Mouse (Mus musculus): Measurements from ENCODE around the gene Sfxn3.

The Sfxn3 gene

GRCm38 (mm10) chr19:45047417-45047934 is at the start of gene Sfxn3:
Gene Sfxn3 (plus strand): TSS chr19:45047503.
- in situ Hi-C loops (cut with MboI, MseI): no loop called here

GRCm38 (mm10) chr19:44997786-44998185 is 49.5 kb upstream of the Sfxn3 start:
- in situ Hi-C loops (cut with MboI, MseI): loop anchor here in 1 of 2 experiments (10.0 kb wide), 1 partner anchor 63 kb away; the partner anchor contains the start of gene Slf2

- in situ Hi-C loops (cut with MboI, MseI): loop anchor here in 1 of 2 experiments (10.0 kb wide), 2 partner anchors 65 to 1495 kb away; partner anchors contain the start of gene Slf2
These were observed 47.7 kb upstream of the Sfxn3 start for GRCm38 (mm10) chr19:44999647-45000046.

- in situ Hi-C loops (cut with MboI, MseI): loop anchor here in 1 of 2 experiments (10.0 kb wide), 1 partner anchor 1498 kb away; no protein-coding TSS in a partner anchor
These were observed 45.0 kb upstream of the Sfxn3 start for GRCm38 (mm10) chr19:45002301-45002700.

GRCm38 (mm10) chr19:45003740-45004516 is 43.4 kb upstream of the Sfxn3 start:
- in situ Hi-C loops (cut with MboI, MseI): loop anchor here in 1 of 2 experiments (10.0 kb wide), 1 partner anchor 1499 kb away; no protein-coding TSS in a partner anchor

GRCm38 (mm10) chr19:45005444-45005843 is 41.9 kb upstream of the Sfxn3 start, which contains the start of gene Twnk:
Gene Twnk (plus strand): TSS chr19:45005663.
- in situ Hi-C loops (cut with MboI, MseI): loop anchor here (5.0 to 10.0 kb wide), 2 partner anchors 72 to 1501 kb away; partner anchors contain the start of gene Kazald1 (in 1 of the 2)

GRCm38 (mm10) chr19:45005957-45006712 is 41.2 kb upstream of the Sfxn3 start, which contains the start of gene Mrpl43:
Gene Mrpl43 (minus strand): TSS chr19:45006442.
- in situ Hi-C loops (cut with MboI, MseI): loop anchor here (5.0 to 10.0 kb wide), 2 partner anchors 71 to 1501 kb away; partner anchors contain the start of gene Kazald1 (in 1 of the 2)

GRCm38 (mm10) chr19:45007021-45007420 is 40.3 kb upstream of the Sfxn3 start:
- in situ Hi-C loops (cut with MboI, MseI): loop anchor here (5.0 to 10.0 kb wide), 2 partner anchors 70 to 1502 kb away; partner anchors contain the start of gene Kazald1 (in 1 of the 2)

GRCm38 (mm10) chr19:45007425-45008191 is 39.7 kb upstream of the Sfxn3 start:
- in situ Hi-C loops (cut with MboI, MseI): loop anchor here (5.0 to 10.0 kb wide), 2 partner anchors 70 to 1503 kb away; partner anchors contain the start of gene Kazald1 (in 1 of the 2)

- in situ Hi-C loops (cut with MboI, MseI): loop anchor here (5.0 to 10.0 kb wide), 2 partner anchors 1042 to 1226 kb away; partner anchors contain the start of gene Abcc2 (in 1 of the 2)
These were observed 36.7 kb upstream of the Sfxn3 start for GRCm38 (mm10) chr19:45010646-45011045.

GRCm38 (mm10) chr19:45012219-45012618 is 35.1 kb upstream of the Sfxn3 start:
- in situ Hi-C loops (cut with MboI, MseI): loop anchor here (5.0 to 10.0 kb wide), 2 partner anchors 1040 to 1227 kb away; partner anchors contain the start of gene Abcc2 (in 1 of the 2)

GRCm38 (mm10) chr19:45012636-45013035 is 34.7 kb upstream of the Sfxn3 start:
- in situ Hi-C loops (cut with MboI, MseI): loop anchor here (5.0 to 10.0 kb wide), 2 partner anchors 1040 to 1228 kb away; partner anchors contain the start of gene Abcc2 (in 1 of the 2)

GRCm38 (mm10) chr19:45013581-45014225 is 33.6 kb upstream of the Sfxn3 start:
- in situ Hi-C loops (cut with MboI, MseI): loop anchor here (5.0 to 10.0 kb wide), 2 partner anchors 1039 to 1229 kb away; partner anchors contain the start of gene Abcc2 (in 1 of the 2)

- in situ Hi-C loops (cut with MboI, MseI): loop anchor here (5.0 to 10.0 kb wide), 2 partner anchors 1038 to 1230 kb away; partner anchors contain the start of gene Abcc2 (in 1 of the 2)
These were observed 32.9 kb upstream of the Sfxn3 start, which contains the start of gene Lzts2 for GRCm38 (mm10) chr19:45014335-45014971. Gene Lzts2 (plus strand): TSS chr19:45014414.

GRCm38 (mm10) chr19:45014981-45015402 is 32.3 kb upstream of the Sfxn3 start:
- in situ Hi-C loops (cut with MboI, MseI): loop anchor here (5.0 to 10.0 kb wide), 2 partner anchors 1037 to 1230 kb away; partner anchors contain the start of gene Abcc2 (in 1 of the 2)

- in situ Hi-C loops (cut with MboI, MseI): loop anchor here in 1 of 2 experiments (10.0 kb wide), 1 partner anchor 1231 kb away; the partner anchor contains the start of gene Abcc2
These were observed 31.6 kb upstream of the Sfxn3 start for GRCm38 (mm10) chr19:45015518-45016281.

- in situ Hi-C loops (cut with MboI, MseI): loop anchor here in 1 of 2 experiments (10.0 kb wide), 1 partner anchor 1232 kb away; the partner anchor contains the start of gene Abcc2
These were observed 30.7 kb upstream of the Sfxn3 start for GRCm38 (mm10) chr19:45016341-45017215.
